Mouse (Mus musculus) macrophage (primary cell): Measurements from ENCODE around the gene Plekha1. TPM values are rescaled to one million over a fixed set of nuclear protein-coding genes. Genes with fewer than 3 reads are reported as not detected.

Experiments used
- H3K27ac ChIP-seq: fragments of 350-480 bp; formaldehyde crosslinking; 2 replicates; pipeline ENCODE4 v1.9.0; 2021
- H3K36me3 ChIP-seq: fragments of 350-480 bp; formaldehyde crosslinking; 2 replicates; pipeline ENCODE4 v1.9.0; 2021; ENCODE audit errors: inconsistent target
- H3K4me3 ChIP-seq: fragments of 350-480 bp; formaldehyde crosslinking; 2 replicates; pipeline ENCODE4 v1.9.0; 2021; ENCODE audit errors: inconsistent target
- H3K79me2 ChIP-seq: fragments of 350-480 bp; formaldehyde crosslinking; 2 replicates; pipeline ENCODE4 v1.9.0; 2021; ENCODE audit errors: inconsistent target
- WGBS: methylation state at CpG from one replicate; pipeline ENCODE4 v1.1.7; 2026; ENCODE audit warnings: inconsistent platforms; ENCODE audit not compliant: missing documents; 5-methylcytosine and 5-hydroxymethylcytosine counted together
- polyA plus RNA-seq: library from polyadenylated mRNA; stranded (reverse); fragments of 250-400 nt; gene quantifications from 3 replicates; pipeline ENCODE4 v1.2.4, GENCODE M21; 2018; ENCODE audit warnings: inconsistent platforms
- total RNA-seq, 78 experiments: library from RNA; depleted of rRNA; stranded (reverse); fragments of 250-400 nt; gene quantifications; 1 replicate in 9 of 78; 2 replicates in 24 of 78; 3 replicates in 43 of 78; 4 replicates in 2 of 78; pipeline ENCODE4 v1.2.4; 2018; ENCODE audit warnings: inconsistent platforms in 56 of 78

The Plekha1 gene
- 100 to 1,000 TPM; 109 to 365 (median 188) TPM for total RNA-seq (2018; cell fraction: chromatin; rRNA removed)
- total RNA-seq (2018; cell fraction: cytosol; rRNA removed) = 10 to 100 TPM; 24.2 to 55.3 (median 42.7) TPM
- 100 to 1,000 TPM in 18 of 26 experiments, 10 to 100 TPM in 8; 73.7 to 209 (median 112) TPM for total RNA-seq (2018; cell fraction: nucleus; rRNA removed)
- polyA plus RNA-seq = 25.9 to 52.3 TPM (median 40.6 TPM) in 3 replicates

DNA sequence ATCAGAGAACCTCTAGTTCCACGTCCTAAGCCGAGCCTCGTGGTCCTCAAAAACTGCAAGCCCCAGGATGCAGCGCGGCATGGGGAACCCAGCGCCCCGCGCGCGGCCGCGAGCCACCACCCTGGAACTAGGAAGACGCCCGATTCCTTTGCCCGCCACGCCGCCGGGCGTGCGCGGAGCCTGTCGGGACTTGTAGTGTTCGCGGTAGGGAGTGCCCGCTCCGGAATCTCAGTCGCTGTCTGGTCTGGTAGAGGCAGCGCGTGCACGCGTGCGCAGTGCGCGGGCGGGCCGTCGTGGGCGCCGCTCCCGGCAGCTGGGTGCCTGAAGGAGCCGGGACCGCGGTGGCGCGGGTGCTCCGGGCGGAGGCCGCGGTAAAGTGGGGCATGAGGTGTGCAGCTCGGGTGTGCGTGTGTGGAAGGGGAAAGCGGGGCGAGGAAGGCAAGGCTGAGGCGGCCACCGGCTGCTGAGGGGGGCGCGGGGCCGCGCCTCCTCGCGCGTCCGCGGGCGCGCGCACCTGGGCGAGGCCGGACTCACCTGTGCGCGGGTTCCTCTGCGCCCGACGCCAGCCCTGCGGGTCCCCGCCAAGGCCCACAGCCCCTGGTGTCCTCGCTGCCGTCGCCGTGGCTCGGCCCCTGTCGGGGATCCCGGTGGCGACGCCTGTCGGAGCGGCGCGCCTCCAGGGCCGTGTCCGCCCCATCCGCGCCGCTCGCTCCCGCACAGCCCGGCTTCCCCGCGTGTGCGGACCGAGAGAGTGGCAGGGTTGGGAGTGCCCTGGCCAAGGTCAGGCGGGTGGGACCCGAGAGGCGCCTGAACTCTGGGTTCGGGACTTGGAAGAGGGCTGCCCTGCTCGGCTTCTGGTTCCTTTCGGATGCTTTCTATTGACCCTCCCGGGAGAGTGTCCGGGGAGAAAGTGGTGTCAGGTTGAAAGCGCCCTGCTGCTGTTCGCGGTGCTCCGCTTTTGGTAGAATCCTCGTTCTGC is at the start of gene Plekha1:
Gene Plekha1 (plus strand): TSS at position 144 of the 979 bp plus-strand sequence.
- Histone ChIP-seq H3K4me3 (peak within 1 kb of the TSS; percentile 74), H3K79me2 (peaks cover 47% of the 10 kb centered on the region), H3K27ac (no peak within 1 kb of the TSS), H3K36me3 (no peaks in the 10 kb centered on the region)
- under 1% methylated on average over 99 of the region's 114 CpGs for WGBS

DNA sequence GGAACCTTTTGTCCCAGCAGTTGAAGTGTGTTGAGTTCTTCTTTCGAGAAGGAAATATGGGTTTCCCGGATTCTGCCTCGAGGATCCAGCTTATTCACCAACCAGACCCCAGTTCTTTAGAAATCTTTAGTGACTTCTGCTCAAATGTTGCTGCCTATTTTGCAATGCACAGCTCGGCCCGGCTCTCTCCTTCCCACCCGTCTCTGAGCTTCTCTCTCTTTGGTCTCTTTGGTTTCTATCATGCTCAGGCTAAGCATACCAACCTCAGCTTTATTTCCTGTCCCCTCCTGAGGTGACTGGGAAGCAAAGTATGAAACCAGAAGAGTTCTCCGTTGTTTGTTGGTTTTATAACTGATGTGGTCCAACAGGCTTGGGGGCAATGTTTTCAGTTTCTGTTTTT is 49.3 kb upstream of the Plekha1 start:
- H3K79me2 ChIP-seq = no peaks in the 10 kb centered on the region
- WGBS = 14% methylated on average over 7 of the region's 7 CpGs

DNA sequence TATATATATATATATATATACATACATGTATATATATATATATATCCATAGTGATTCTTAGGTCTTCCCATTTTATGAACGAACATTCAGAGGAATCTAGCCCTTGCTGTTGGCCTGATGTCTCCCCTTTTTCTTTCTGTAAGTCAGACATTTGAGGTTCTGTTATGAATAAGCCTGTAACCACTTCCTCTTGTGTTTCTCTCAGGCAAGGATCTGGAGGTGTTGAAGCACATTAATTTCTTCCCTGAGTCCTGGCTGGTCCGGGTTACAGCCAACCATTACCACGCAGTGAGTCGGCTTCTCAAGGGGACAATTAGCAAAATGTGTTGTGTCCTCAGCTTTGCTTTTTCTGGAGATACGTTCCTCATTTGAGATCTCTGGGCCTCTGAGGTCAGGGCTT is 46.7 kb upstream of the Plekha1 start:
- H3K27ac ChIP-seq = no peak overlapping the region
- 2% methylated on average over 4 of the region's 5 CpGs for WGBS
- no peak overlapping the region for H3K4me3 ChIP-seq
- no peaks in the 10 kb centered on the region for H3K36me3 ChIP-seq
- H3K79me2 ChIP-seq = no peaks in the 10 kb centered on the region

More for the DNA sequence above, 49.3 kb upstream of the Plekha1 start:
- H3K27ac ChIP-seq = no peak overlapping the region
- no peak overlapping the region for H3K4me3 ChIP-seq
- no peaks in the 10 kb centered on the region for H3K36me3 ChIP-seq

DNA sequence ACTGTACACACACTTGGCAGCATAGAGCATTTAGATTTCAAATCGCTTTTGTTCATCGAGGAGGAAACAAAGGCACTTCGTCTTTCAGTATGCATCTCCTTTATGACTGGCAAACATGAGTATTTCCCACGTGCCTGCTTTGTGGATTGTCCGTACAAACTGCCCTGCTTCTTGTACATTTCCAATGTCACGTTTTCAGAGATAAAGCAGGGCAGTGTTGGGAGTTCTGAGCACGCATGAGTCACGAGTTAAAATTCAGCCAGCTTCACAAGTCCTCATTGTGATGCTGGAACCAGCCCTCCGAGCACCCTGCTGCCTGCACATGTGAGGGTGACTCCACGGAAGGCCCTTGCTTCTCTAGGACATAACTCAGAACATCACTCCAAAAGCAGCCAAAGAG is 45.9 kb upstream of the Plekha1 start:
- Histone ChIP-seq H3K27ac (no peak overlapping the region), H3K36me3 (no peaks in the 10 kb centered on the region), H3K79me2 (no peaks in the 10 kb centered on the region), H3K4me3 (no peak overlapping the region)
- 96% methylated on average over 10 of the region's 10 CpGs for WGBS

DNA sequence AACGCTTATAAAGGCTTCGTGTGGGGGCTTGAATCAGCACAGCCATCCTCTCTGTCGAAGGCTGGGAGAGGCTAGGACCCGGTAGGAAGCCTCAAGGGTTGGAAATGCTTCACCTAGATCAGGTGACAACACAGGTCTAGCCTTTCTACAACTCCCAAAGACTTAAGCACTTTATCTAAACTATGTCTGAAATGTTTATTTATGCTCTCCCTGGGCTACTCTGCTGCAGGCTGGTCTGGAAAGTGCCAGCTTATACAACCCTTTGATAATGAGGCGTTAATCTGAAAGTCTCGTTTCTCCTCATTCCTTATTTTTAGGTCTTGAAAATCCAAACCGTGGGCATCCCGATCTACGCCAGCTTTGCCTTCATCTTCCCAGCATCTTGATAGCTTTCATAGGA is 41.6 kb upstream of the Plekha1 start:
- 87% methylated on average over 9 of the region's 9 CpGs for WGBS
- H3K36me3 ChIP-seq = no peaks in the 10 kb centered on the region
- H3K4me3 ChIP-seq = no peak overlapping the region
- H3K27ac ChIP-seq = no peak overlapping the region
- no peaks in the 10 kb centered on the region for H3K79me2 ChIP-seq

DNA sequence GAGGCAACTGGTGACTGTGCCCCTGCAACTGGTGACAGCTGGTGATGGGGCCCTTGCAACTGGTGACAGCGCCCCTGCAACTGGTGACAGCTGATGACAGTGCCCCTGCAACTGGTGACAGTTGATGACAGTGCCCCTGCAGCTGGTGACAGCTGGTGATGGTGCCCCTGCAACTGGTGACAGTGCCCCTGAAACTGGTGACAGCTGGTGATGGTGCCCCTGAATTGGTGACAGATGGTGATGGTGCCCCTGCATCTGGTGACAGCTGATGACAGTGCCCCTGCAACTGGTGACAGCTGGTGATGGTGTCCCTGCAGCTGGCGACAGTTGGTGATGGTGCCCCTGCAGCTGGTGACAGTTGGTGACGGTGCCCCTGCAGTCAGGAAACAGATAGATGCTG is 39.2 kb upstream of the Plekha1 start:
- 61% methylated on average over 3 of the region's 3 CpGs for WGBS
- Histone ChIP-seq H3K4me3 (no peak overlapping the region), H3K79me2 (no peaks in the 10 kb centered on the region), H3K36me3 (no peaks in the 10 kb centered on the region), H3K27ac (no peak overlapping the region)

DNA sequence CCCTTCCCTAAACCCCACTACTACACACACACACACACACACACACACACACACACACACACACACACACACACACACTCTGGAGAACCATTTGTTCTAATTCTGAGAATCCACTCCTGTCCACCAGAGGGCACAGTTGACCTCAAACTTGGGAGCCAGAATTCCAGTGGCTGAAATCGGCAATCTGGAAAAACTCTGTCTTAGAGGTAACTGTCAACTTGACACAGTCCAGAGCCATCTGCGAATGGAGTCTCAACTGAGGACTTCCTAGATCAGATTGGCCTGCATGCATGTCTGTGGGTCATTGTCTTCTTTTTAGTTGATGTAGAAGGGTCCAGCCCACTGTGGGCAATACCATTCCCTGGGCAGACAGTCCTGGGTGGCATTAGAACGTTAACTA is 38.1 kb upstream of the Plekha1 start:
- no peaks in the 10 kb centered on the region for H3K36me3 ChIP-seq
- H3K4me3 ChIP-seq = no peak overlapping the region
- 71% methylated on average over 3 of the region's 3 CpGs for WGBS
- no peaks in the 10 kb centered on the region for H3K79me2 ChIP-seq
- H3K27ac ChIP-seq = no peak overlapping the region

DNA sequence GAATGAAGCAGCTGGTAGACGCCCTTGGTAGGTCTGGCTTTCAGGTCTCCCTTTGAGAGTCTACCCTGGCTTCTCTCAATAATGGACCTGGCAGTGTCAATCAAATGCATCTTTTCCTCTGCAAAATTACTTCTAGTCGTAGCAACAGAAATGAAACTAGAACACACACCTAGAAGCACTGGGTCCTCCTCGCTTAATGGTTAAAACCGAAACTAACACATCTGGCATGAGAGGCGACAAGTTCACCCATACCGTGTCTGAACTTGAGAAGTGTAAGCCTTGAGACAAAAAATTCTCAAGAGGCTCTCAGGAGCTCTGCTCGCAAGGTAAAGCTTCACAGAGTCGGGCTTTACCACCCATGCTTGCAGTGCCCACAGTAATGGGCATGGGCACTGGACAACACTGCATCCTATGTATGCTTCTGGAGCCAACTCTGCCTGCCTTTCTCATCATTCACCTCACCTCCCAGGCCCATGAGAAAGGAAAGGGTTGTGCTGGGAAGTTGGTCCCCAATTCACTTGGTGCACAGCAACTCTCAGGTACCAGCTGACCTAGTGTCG is 37.6 kb upstream of the Plekha1 start:
- no peaks in the 10 kb centered on the region for H3K36me3 ChIP-seq
- no peaks in the 10 kb centered on the region for H3K79me2 ChIP-seq
- 78% methylated on average over 9 of the region's 9 CpGs for WGBS
- no peak overlapping the region for H3K4me3 ChIP-seq
- no peak overlapping the region for H3K27ac ChIP-seq

DNA sequence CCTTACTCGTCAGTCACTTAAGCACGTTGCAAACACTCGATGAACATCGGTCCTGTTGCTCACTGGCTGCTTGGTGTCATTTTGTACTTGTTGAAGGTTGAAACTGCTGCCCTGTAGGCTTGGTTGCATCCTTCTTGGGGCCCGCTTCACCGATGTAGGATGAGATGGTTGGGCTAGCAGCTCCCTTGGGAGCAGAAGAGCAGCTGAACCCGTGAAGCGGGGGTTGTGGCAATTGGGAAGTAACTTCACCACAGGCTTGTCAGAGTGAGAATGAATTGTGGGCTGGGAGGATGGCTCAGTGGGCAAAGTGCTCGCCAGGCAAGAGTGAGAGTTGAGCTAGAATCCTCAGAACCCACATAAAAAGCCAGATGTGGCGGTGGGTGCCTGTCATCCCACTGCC is 37.1 kb upstream of the Plekha1 start:
- 66% methylated on average over 10 of the region's 10 CpGs for WGBS
- Histone ChIP-seq H3K4me3 (no peak overlapping the region), H3K36me3 (no peaks in the 10 kb centered on the region), H3K79me2 (no peaks in the 10 kb centered on the region), H3K27ac (no peak overlapping the region)

DNA sequence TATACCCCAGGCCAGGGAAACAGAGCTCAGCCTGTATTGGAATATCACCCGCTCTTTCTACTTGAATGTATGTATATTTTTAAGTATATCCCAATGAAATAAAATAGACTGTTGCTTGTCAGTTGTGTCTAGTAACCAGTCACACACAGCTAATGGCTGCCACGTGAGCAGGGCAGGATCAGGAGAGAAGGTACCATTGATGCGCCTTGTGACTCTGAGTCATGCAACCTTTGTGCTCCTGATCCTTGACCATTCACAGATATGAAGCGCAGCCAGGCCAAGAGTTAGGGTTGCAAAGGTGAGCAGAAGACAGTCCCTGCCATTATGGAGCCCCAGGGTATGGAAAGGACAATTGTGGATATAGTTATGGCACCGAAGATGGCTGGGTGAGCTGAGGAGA is 34.0 kb upstream of the Plekha1 start:
- no peaks in the 10 kb centered on the region for H3K79me2 ChIP-seq
- no peaks in the 10 kb centered on the region for H3K36me3 ChIP-seq
- no peak overlapping the region for H3K27ac ChIP-seq
- H3K4me3 ChIP-seq = no peak overlapping the region
- 91% methylated on average over 5 of the region's 5 CpGs for WGBS

DNA sequence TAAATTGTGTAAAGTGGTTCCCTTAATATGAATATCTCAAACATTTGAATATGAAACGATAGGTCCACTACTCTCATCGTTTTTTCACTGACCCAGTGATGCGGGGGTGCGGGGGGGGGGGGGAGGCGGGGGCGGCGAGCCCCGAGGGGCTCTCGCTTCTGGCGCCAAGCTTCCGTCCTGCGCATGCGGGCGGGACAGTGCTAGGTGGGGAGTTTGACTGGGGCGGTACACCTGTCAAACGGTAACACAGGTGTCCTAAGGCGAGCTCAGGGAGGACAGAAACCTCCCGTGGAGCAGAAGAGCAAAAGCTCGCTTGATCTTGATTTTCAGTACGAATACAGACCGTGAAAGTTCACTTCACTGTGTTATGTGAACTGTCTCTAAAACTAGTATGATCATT is 31.3 kb upstream of the Plekha1 start:
- 59% methylated on average over 14 of the region's 21 CpGs for WGBS
- Histone ChIP-seq H3K27ac (no peak overlapping the region), H3K79me2 (no peaks in the 10 kb centered on the region), H3K36me3 (no peaks in the 10 kb centered on the region), H3K4me3 (no peak overlapping the region)

DNA sequence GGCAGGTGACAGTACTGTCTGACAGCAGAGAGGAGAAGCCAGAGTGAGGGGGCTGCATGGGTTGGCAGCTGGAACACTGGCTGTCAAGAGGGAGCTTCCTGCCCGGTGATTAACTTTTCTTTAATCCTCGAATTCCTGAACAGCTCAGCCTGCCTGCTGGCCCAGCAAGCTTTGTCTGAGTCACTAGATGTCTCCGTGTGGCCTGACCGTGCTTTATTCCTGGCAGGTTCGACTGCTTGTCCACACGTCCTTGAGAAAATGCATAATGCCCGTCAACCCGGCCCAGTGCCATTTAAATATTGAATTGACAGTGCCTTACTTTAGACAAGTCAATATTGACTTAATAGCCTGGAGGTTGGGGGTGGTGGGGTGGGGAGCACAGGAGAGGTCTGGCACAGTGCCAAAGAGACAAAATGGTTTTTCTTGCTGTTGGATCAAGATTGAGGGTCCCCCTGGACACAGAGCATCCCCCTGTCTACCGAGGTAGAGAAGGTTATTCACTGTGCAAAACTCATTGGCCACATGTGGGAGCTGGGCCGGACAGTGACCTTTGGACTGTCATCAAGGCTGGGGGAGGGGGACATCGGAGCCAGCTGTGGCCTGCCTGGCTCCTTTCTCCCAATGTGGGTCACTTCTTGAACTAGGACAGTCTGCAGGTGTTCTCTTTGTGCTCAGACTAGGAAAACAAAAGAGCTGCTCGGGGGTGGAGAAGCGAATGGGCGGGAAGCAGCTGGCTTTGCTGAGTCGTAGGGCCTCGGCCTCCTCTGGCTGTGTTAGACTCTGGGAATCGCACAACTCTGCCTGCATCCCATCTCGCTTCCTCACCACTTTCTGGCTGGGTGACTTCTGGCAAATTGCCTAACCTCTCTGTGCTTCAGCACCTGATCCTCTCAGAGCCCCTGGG is 30.3 kb upstream of the Plekha1 start:
- no peak overlapping the region for H3K4me3 ChIP-seq
- H3K27ac ChIP-seq = no peak overlapping the region
- 81% methylated on average over 18 of the region's 18 CpGs for WGBS
- no peaks in the 10 kb centered on the region for H3K79me2 ChIP-seq
- H3K36me3 ChIP-seq = no peaks in the 10 kb centered on the region

DNA sequence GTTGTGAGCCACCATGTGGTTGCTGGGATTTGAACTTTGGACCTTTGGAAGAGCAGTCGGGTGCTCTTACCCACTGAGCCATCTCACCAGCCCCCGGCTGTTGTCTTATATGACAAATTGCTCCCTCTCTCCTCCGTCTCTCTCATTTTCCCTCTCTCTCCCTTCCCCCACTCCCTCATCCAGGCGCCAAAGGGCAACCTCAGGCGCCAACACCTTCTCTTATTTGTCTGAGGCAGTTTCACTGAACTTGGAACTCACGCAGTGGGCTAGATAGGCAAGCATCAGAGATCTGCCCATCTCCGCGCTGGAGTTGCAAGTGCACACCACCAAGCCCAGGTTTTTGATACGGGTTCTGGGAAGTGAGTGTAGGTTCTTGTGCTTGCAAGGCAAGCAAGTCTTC is 29.5 kb upstream of the Plekha1 start:
- Histone ChIP-seq H3K27ac (no peak overlapping the region), H3K79me2 (no peaks in the 10 kb centered on the region), H3K36me3 (no peaks in the 10 kb centered on the region), H3K4me3 (no peak overlapping the region)
- WGBS = 94% methylated on average over 8 of the region's 9 CpGs

DNA sequence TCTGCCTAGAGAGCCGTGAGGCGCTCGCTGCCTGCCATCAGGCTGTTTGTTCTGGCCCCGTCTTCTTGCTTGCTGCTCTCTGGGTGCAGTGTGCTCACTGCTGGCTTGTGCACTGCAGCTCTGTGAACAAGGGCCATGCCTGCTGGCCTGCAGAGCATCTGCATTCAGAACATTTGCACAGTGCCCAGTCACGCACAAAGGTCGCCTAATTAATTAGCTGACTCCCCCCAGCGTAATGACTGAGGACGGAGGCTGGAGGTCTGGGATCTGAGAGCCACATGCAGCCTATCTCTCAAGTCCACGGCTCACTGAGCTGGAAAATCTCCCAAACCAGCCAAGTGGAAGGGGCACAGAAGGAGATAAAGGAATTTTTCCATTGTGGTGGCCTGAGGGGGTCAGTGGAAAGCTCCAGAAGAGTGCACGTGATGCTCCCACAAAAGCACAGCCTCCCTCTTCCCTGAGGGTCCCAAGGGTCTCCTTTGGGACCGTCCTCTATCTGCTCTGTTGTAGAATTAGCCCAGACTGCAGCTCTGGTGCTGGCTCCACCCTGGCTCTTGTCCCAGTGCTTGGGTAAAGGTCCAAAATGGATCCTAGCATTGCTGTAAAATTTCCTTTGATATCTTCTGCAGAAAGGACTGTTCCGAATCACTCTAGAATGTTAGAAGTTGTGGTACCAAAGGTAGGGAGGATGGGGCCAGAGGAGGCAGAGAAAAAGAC is 27.5 kb upstream of the Plekha1 start:
- 95% methylated on average over 12 of the region's 12 CpGs for WGBS
- no peak overlapping the region for H3K27ac ChIP-seq

More for the DNA sequence above, 27.5 kb upstream of the Plekha1 start:
- no peaks in the 10 kb centered on the region for H3K36me3 ChIP-seq
- H3K4me3 ChIP-seq = no peak overlapping the region
- no peaks in the 10 kb centered on the region for H3K79me2 ChIP-seq
